Mouse (Mus musculus): ENCODE measurements at regions not wholly inside any gene's neighbourhood (a gene's known extent, or its start where the extent isn't known, plus 50 kb on each side); places are given as distances from the start of the nearest gene placed in this dataset.

- H3K9me3 ChIP-seq (replicated peaks; ENCODE audit: control insufficient read depth, low read length, poor library complexity, severe bottlenecking), result no peaks in the 10 kb centered on the region
Observed at GRCm38 (mm10) chr10:21470589-21470988, 93.5 kb downstream of the Aldh8a1 start.

GRCm38 (mm10) chr10:21474242-21474641 is 97.2 kb downstream of the Aldh8a1 start:
- Histone ChIP-seq H3K4me2 (ENCODE audit: low read length) (no peak overlapping the region), H3K9me3 (replicated peaks; ENCODE audit: control insufficient read depth, low read length, poor library complexity, severe bottlenecking) (no peaks in the 10 kb centered on the region), H3K4me1 (ENCODE audit: control insufficient read depth, insufficient read depth, low read length) (no peaks in the 10 kb centered on the region), H3K27ac (ENCODE audit: low read length) (no peak overlapping the region), H3K36me3 (ENCODE audit: control insufficient read depth, insufficient read depth, low read length) (no peaks in the 10 kb centered on the region), H3K4me3 (ENCODE audit: low read depth, low read length) (no peak overlapping the region), H3K27me3 (ENCODE audit: control insufficient read depth, insufficient read depth, low read depth, low read length) (0 out of 2 replicates have a peak, but pooled peaks cover 3% of the 10 kb centered on the region), H3K9ac (ENCODE audit: low read depth, low read length) (no peak overlapping the region)
- WGBS, result 59% methylated on average over 7 of the region's 7 CpGs
- ATAC-seq, result no peak

More at GRCm38 (mm10) chr10:21470589-21470988, 93.5 kb downstream of the Aldh8a1 start:
- Histone ChIP-seq H3K4me3 (ENCODE audit: low read depth, low read length) (no peak overlapping the region), H3K27me3 (ENCODE audit: control insufficient read depth, insufficient read depth, low read depth, low read length) (0 out of 2 replicates have a peak, but pooled peaks cover 3% of the 10 kb centered on the region), H3K9ac (ENCODE audit: low read depth, low read length) (no peak overlapping the region), H3K36me3 (ENCODE audit: control insufficient read depth, insufficient read depth, low read length) (no peaks in the 10 kb centered on the region), H3K4me1 (ENCODE audit: control insufficient read depth, insufficient read depth, low read length) (0 out of 2 replicates have a peak, but pooled peaks cover under 1% of the 10 kb centered on the region), H3K27ac (ENCODE audit: low read length) (no peak overlapping the region), H3K4me2 (ENCODE audit: low read length) (no peak overlapping the region)
- WGBS, result 74% methylated on average over 20 of the region's 20 CpGs
- ATAC-seq, result no peak

GRCm38 (mm10) chr10:21478004-21478403 is 100.9 kb downstream of the Aldh8a1 start:
- Histone ChIP-seq H3K9me3 (replicated peaks; ENCODE audit: control insufficient read depth, low read length, poor library complexity, severe bottlenecking) (no peaks in the 10 kb centered on the region), H3K27ac (ENCODE audit: low read length) (no peak overlapping the region), H3K9ac (ENCODE audit: low read depth, low read length) (no peak overlapping the region), H3K36me3 (ENCODE audit: control insufficient read depth, insufficient read depth, low read length) (no peaks in the 10 kb centered on the region), H3K4me1 (ENCODE audit: control insufficient read depth, insufficient read depth, low read length) (no peaks in the 10 kb centered on the region), H3K4me3 (ENCODE audit: low read depth, low read length) (no peak overlapping the region), H3K27me3 (ENCODE audit: control insufficient read depth, insufficient read depth, low read depth, low read length) (no peaks in the 10 kb centered on the region), H3K4me2 (ENCODE audit: low read length) (no peak overlapping the region)
- no peak for ATAC-seq
- 82% methylated on average over 3 of the region's 3 CpGs for WGBS

- ATAC-seq, result no peak
- Histone ChIP-seq H3K27me3 (ENCODE audit: control insufficient read depth, insufficient read depth, low read depth, low read length) (no peaks in the 10 kb centered on the region), H3K9ac (ENCODE audit: low read depth, low read length) (no peak overlapping the region), H3K4me2 (ENCODE audit: low read length) (no peak overlapping the region), H3K4me1 (ENCODE audit: control insufficient read depth, insufficient read depth, low read length) (no peaks in the 10 kb centered on the region), H3K4me3 (ENCODE audit: low read depth, low read length) (no peak overlapping the region), H3K9me3 (replicated peaks; ENCODE audit: control insufficient read depth, low read length, poor library complexity, severe bottlenecking) (no peaks in the 10 kb centered on the region), H3K27ac (ENCODE audit: low read length) (no peak overlapping the region), H3K36me3 (ENCODE audit: control insufficient read depth, insufficient read depth, low read length) (no peaks in the 10 kb centered on the region)
- WGBS, result 85% methylated on average over 3 of the region's 3 CpGs
Observed at GRCm38 (mm10) chr10:21479403-21479802, 102.3 kb downstream of the Aldh8a1 start.

DNA sequence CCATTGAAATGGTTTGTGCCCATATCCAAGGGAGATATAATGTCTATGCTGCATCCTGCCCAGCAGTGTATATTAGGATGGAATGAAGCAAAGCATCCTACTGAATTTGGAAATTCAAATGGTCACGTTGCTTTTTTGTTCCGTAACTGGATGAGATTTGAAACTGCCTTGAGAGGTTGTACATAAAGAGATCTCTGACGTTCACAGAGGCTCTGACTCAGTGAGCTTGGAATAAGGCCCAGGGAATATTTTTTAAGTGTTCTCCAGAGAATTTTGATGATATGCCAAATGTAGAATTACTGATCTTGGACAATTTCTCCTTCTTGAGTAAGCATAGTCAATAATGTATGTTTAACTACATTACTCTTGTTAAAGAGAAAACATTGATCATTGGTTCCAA is 104.2 kb downstream of the Aldh8a1 start:
- Histone ChIP-seq H3K27ac (ENCODE audit: low read length) (no peak overlapping the region), H3K4me2 (ENCODE audit: low read length) (no peak overlapping the region), H3K4me1 (ENCODE audit: control insufficient read depth, insufficient read depth, low read length) (peaks cover 3% of the 10 kb centered on the region), H3K36me3 (ENCODE audit: control insufficient read depth, insufficient read depth, low read length) (no peaks in the 10 kb centered on the region), H3K9ac (ENCODE audit: low read depth, low read length) (no peak overlapping the region), H3K27me3 (ENCODE audit: control insufficient read depth, insufficient read depth, low read depth, low read length) (no peaks in the 10 kb centered on the region), H3K4me3 (ENCODE audit: low read depth, low read length) (no peak overlapping the region), H3K9me3 (replicated peaks; ENCODE audit: control insufficient read depth, low read length, poor library complexity, severe bottlenecking) (no peaks in the 10 kb centered on the region)
- no peak for ATAC-seq
- WGBS, result 96% methylated on average over 3 of the region's 3 CpGs

DNA sequence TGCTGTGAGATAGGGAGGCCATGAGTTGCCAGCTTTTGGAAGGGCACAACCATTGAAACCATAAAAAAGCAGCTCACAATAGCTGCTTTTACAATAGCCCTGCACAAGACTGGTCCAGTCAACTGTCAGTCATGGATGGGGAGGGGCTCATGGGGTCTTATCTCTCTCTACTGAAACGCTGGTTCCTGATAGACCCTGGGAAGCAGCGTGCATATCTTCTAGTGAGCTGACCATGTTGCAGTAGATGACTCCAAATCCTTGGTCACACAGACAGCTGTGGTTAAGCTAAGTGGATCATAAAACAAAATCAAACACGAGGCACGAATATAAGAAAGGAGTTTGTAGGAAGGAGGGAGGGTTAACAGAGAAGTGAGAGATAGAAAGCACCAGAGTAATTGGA is 105.0 kb downstream of the Aldh8a1 start:
- no peak overlapping the region for H3K4me3 ChIP-seq (ENCODE audit: low read depth, low read length)
- H3K36me3 ChIP-seq (ENCODE audit: control insufficient read depth, insufficient read depth, low read length), result no peaks in the 10 kb centered on the region
- no peak overlapping the region for H3K4me2 ChIP-seq (ENCODE audit: low read length)
- 56% methylated on average over 4 of the region's 4 CpGs for WGBS
- H3K9me3 ChIP-seq (replicated peaks; ENCODE audit: control insufficient read depth, low read length, poor library complexity, severe bottlenecking), result no peaks in the 10 kb centered on the region
- no peak overlapping the region for H3K9ac ChIP-seq (ENCODE audit: low read depth, low read length)
- H3K4me1 ChIP-seq (ENCODE audit: control insufficient read depth, insufficient read depth, low read length), result peaks cover 3% of the 10 kb centered on the region
- ATAC-seq, result no peak
- no peak overlapping the region for H3K27ac ChIP-seq (ENCODE audit: low read length)
- no peaks in the 10 kb centered on the region for H3K27me3 ChIP-seq (ENCODE audit: control insufficient read depth, insufficient read depth, low read depth, low read length)

DNA sequence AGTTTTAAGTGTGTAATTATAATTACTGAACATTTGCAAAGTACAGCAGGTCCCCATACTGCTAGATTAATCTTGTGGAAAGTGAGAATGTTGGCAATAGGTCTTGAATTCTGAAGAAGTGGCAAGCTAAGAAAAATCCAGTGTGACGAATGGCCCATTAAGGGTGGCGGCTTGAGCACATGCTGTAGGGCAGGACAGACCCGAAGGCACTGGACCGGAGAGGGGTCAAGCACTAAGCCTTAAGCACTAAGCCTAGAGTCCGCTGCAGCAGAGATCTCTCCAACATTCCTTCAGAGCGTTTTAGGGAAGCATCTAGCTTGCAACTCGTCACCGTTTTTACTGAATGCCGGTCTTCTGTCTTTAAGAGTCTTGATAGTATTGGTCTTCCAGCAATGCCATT is 105.6 kb downstream of the Aldh8a1 start:
- WGBS, result 57% methylated on average over 9 of the region's 9 CpGs

GRCm38 (mm10) chr10:21483373-21483772 is 106.3 kb downstream of the Aldh8a1 start:
- 82% methylated on average over 3 of the region's 3 CpGs for WGBS
- no peaks in the 10 kb centered on the region for H3K36me3 ChIP-seq (ENCODE audit: control insufficient read depth, insufficient read depth, low read length)
- H3K9me3 ChIP-seq (replicated peaks; ENCODE audit: control insufficient read depth, low read length, poor library complexity, severe bottlenecking), result no peaks in the 10 kb centered on the region
- no peak overlapping the region for H3K9ac ChIP-seq (ENCODE audit: low read depth, low read length)
- H3K4me3 ChIP-seq (ENCODE audit: low read depth, low read length), result no peak overlapping the region
- no peak for ATAC-seq
- H3K4me2 ChIP-seq (ENCODE audit: low read length), result no peak overlapping the region
- H3K4me1 ChIP-seq (ENCODE audit: control insufficient read depth, insufficient read depth, low read length), result peaks cover 3% of the 10 kb centered on the region
- H3K27me3 ChIP-seq (ENCODE audit: control insufficient read depth, insufficient read depth, low read depth, low read length), result no peaks in the 10 kb centered on the region
- H3K27ac ChIP-seq (ENCODE audit: low read length), result no peak overlapping the region

More for the DNA sequence above, 105.6 kb downstream of the Aldh8a1 start:
- no peak overlapping the region for H3K4me3 ChIP-seq (ENCODE audit: low read depth, low read length)
- no peaks in the 10 kb centered on the region for H3K9me3 ChIP-seq (replicated peaks; ENCODE audit: control insufficient read depth, low read length, poor library complexity, severe bottlenecking)
- no peak overlapping the region for H3K4me2 ChIP-seq (ENCODE audit: low read length)
- H3K36me3 ChIP-seq (ENCODE audit: control insufficient read depth, insufficient read depth, low read length), result no peaks in the 10 kb centered on the region
- ATAC-seq, result no peak
- no peaks in the 10 kb centered on the region for H3K27me3 ChIP-seq (ENCODE audit: control insufficient read depth, insufficient read depth, low read depth, low read length)
- H3K4me1 ChIP-seq (ENCODE audit: control insufficient read depth, insufficient read depth, low read length), result peaks cover 3% of the 10 kb centered on the region
- H3K9ac ChIP-seq (ENCODE audit: low read depth, low read length), result no peak overlapping the region
- H3K27ac ChIP-seq (ENCODE audit: low read length), result no peak overlapping the region

DNA sequence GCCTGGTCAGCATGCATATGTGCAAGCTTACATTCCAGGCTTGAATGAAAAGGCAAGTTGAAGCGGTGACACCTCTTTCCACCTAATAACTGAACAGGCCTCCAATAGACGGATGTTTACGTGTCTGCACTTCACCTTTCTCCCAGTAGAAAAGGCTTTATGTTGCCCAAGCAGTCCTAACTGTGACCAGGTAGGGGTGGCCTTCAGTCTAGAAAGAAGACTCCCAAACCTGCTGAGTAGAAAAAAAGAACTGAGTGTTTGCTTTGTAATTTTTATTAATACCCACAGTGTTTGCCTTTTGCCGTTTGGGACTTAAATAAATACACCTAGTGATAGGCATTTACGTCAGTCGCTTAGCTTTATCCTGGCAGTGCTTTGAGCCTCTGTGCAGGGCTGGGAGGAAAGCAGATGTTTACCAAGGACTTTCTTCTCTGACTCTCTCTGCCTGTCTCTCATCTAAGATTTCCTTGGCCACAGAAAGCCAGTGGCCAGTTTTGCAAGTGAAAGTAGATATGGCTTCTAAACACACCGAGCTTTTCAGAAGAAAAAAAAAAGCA is 104.5 kb upstream of the 1700020N01Rik start:
- Histone ChIP-seq H3K27me3 (ENCODE audit: control insufficient read depth, insufficient read depth, low read depth, low read length) (no peaks in the 10 kb centered on the region), H3K9me3 (replicated peaks; ENCODE audit: control insufficient read depth, low read length, poor library complexity, severe bottlenecking) (no peaks in the 10 kb centered on the region), H3K4me2 (ENCODE audit: low read length) (no peak overlapping the region), H3K4me3 (ENCODE audit: low read depth, low read length) (no peak overlapping the region), H3K27ac (ENCODE audit: low read length) (no peak overlapping the region), H3K4me1 (ENCODE audit: control insufficient read depth, insufficient read depth, low read length) (peaks cover 3% of the 10 kb centered on the region), H3K36me3 (ENCODE audit: control insufficient read depth, insufficient read depth, low read length) (no peaks in the 10 kb centered on the region), H3K9ac (ENCODE audit: low read depth, low read length) (no peak overlapping the region)
- no peak for ATAC-seq
- 89% methylated on average over 7 of the region's 7 CpGs for WGBS
